Mouse (Mus musculus): Measurements from ENCODE around the gene Erbin.

The Erbin gene

DNA sequence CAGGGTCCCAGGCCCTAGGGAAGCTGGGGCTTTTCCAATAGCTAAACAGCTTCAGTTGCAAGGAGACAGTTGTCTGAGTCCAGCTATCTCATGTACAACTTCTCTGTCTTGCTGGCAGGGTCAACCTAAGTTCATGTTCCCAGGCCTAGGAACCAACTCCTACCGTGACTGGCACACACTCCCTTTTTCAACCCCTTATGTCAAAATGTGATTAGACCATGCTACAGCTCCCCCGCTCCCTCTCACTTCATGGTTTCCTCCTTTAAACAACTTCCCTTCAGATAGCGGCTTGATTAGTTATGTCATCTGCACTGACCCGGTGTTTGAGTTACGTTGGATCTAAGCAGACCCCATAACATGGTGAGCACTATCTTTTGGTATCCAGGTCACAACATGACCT, 112.8 kb downstream of the Erbin start:
- no peak for DNase-seq (ENCODE audit: low spot score in 2 of 2)

- DNase-seq (ENCODE audit: low spot score in 2 of 2) = no peak
Observed at GRCm38 (mm10) chr13:103806210-103806851, 114.0 kb downstream of the Erbin start.

- DNase-seq (ENCODE audit: low spot score in 2 of 2) = no peak
Observed at GRCm38 (mm10) chr13:103803721-103804120, 116.6 kb downstream of the Erbin start.

DNA sequence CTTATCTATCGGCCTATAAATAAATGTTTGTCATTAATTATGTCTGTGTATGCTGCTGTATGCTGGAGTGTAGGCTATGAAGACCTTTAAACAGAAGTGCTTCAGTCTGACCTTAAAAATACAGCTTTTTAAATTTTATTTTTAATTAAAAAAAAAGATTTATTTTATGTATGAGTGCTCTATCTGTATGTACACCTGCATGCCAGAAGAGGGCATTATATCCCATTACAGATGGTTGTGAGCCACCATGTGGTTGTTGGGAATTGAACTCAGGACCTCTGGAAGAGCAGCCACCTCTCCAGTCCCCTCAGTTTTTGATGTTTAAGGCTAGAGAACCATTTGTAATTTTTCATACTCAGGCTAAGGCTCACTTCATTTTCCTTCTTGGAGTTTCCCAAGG, 119.3 kb downstream of the Erbin start:
- no peak for DNase-seq (ENCODE audit: low spot score in 2 of 2)

GRCm38 (mm10) chr13:103794688-103795543, 125.4 kb downstream of the Erbin start:
- no peak for DNase-seq (ENCODE audit: low spot score in 2 of 2)

DNA sequence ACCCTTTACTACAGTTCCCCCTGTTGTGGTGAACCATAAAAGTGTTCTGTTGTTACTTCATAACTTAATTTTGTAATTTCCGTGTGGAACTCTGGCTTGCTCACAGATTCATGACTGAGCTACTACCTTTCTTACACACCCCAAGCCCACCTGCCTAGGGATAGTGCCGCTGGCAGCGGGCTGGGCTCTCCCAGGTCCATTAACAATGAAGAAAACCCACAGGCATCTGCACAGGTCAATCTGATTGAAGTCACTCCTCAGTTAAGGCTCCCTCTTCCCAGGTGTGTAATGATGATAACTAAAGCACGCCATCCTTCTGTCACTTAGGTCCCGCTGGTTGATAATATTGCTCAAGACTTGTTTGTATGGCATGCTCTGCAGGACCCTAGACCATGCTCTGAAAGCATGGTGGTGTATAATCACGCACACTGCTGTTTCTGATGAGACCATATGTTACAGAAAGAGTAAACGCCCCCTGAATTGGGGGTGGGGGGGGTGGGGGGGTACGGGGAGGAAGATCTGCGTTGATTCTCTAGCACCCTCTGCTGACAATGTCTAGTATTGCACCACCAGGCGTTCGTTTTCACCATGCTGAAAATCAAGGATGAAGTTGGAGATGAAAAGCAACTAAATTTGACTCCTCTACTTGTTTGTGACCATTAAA, 140.3 kb downstream of the Erbin start:
- peak in 1 of 2 experiments; percentile 11 for DNase-seq (ENCODE audit: low spot score in 2 of 2)

DNA sequence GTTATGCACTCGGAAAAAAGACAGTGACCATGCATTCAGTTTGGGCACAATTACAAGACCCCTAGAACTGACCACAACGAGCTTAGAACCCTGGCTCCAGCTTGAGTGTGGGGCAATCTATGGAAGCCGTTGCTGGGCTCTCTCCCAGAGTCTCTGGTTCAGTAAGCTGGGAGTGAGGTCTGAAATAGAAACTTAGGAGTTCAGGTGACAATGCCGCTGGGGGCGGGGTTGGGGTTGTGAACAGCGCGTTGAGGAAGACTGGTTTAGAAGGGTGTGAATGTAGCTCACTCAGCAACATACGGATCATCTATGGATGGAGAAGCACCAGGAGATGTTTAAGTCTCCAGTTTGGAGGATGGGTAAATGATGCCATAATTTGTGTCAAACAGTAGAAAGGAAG, 143.2 kb downstream of the Erbin start:
- no peak for DNase-seq (ENCODE audit: low spot score in 2 of 2)

GRCm38 (mm10) chr13:103774119-103774757, 146.1 kb downstream of the Erbin start, which contains the start of gene Srek1:
Gene Srek1, minus strand, starts transcription at chr13:103774608.
- peak; percentile 88 to 91 for DNase-seq (ENCODE audit: low spot score in 2 of 2)

- no peak for DNase-seq (ENCODE audit: low spot score in 2 of 2)
Observed at GRCm38 (mm10) chr13:103773407-103774118, 146.8 kb downstream of the Erbin start.

GRCm38 (mm10) chr13:103772917-103773316, 147.4 kb downstream of the Erbin start:
- no peak for DNase-seq (ENCODE audit: low spot score in 2 of 2)

GRCm38 (mm10) chr13:103770821-103771220, 149.5 kb downstream of the Erbin start:
- DNase-seq (ENCODE audit: low spot score in 2 of 2) = no peak
